ENCODE assay signal across 17 mouse cellular contexts in the genomic region with DNA sequence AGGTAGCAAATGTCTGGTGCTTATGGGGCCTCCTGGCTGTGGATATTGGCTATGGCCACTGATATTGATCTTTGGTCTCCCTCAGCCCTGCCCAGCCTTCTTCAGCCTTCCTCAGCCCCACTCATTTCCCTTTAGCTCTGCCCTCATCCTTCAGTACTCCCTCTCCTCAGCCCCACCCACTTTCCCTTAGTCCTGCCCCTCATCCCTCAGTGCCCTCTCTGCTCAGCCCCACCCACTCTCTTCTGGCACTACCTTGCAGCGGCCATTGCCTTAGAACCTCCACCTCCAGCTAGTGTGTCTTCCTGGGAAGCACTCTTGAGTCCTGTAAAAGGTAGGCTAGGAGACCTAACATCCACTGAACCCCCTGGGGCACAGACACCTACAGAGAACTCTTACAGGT.
A peak's percentile ranks its signal among the peaks of the same experiment; 100 is the strongest.
DNase-seq lines count a peak whose midpoint lies in the region; ATAC-seq and TF ChIP-seq lines count a peak whose summit lies in the region.
"Had no signal": no experiment of that assay in that cellular context is flagged by ENCODE, and none has a peak within 500 bp of the region (broad histone marks: within the 10 kb centered on the region; RNA-seq: fewer than 3 reads in every experiment).

No protein-coding gene starts in this region.

- no peak overlapping the region for H3K9ac ChIP-seq in forebrain, embryonic 11.5 days (ENCODE audit: low read length)
- H3K9ac ChIP-seq in forebrain, postnatal 0 days: no peak overlapping the region
- H3K9ac ChIP-seq in midbrain, embryonic 14.5 days (replicated peaks; ENCODE audit: low read length): no peak overlapping the region
- H3K9ac ChIP-seq in stomach, postnatal 0 days (ENCODE audit: low read length): no peak overlapping the region
- H3K9ac ChIP-seq: embryonic facial prominence, embryonic 12.5 days; liver, embryonic 15.5 days had no signal

- no peak overlapping the region for H3K4me2 ChIP-seq in forebrain, embryonic 11.5 days (ENCODE audit: low read depth, low read length, severe bottlenecking)
- no peak overlapping the region for H3K4me2 ChIP-seq in forebrain, postnatal 0 days (ENCODE audit: low read depth)
- no peak overlapping the region for H3K4me2 ChIP-seq in midbrain, embryonic 14.5 days (ENCODE audit: low read length)
- no peak overlapping the region for H3K4me2 ChIP-seq in stomach, postnatal 0 days (replicated peaks; ENCODE audit: low read depth)
- H3K4me2 ChIP-seq: embryonic facial prominence, embryonic 12.5 days; liver, embryonic 15.5 days had no signal

- H3K4me1 ChIP-seq in forebrain, embryonic 11.5 days (replicated peaks; ENCODE audit: control insufficient read depth, insufficient read depth, low read length): peaks cover 28% of the 10 kb centered on the region
- no peaks in the 10 kb centered on the region for H3K4me1 ChIP-seq in forebrain, postnatal 0 days (ENCODE audit: insufficient read depth)
- peaks cover 71% of the 10 kb centered on the region for H3K4me1 ChIP-seq in midbrain, embryonic 10.5 days
- peaks cover 15% of the 10 kb centered on the region for H3K4me1 ChIP-seq in midbrain, embryonic 14.5 days (ENCODE audit: control insufficient read depth, insufficient read depth, low read length)
- H3K4me1 ChIP-seq in stomach, postnatal 0 days (replicated peaks; ENCODE audit: control insufficient read depth, insufficient read depth): peaks cover 5% of the 10 kb centered on the region; the same call in 1 of the 2 replicates

- no peak for DNase-seq in forebrain, embryonic 11.5 days (ENCODE audit: low spot score)
- no peak for DNase-seq in forebrain, postnatal 0 days
- peak; percentile 15 for DNase-seq in midbrain, embryonic 10.5 days (ENCODE audit: low spot score)
- no peak for DNase-seq in midbrain, embryonic 14.5 days
- DNase-seq in ZHBTc4 (ENCODE audit: low read depth, low spot score): peak; percentile 89
- no peak for DNase-seq in stomach, postnatal 0 days (ENCODE audit: low spot score)
- no peak for DNase-seq in c-Kit-positive CD71-positive TER-119-positive erythroid progenitor cells, embryonic 14.5 days (ENCODE audit: low spot score)
- DNase-seq: adrenal gland, adult 2 months; cerebellum, postnatal 14 days; gastrocnemius, postnatal 36 days; heart, postnatal 10 days; kidney, postnatal 4 days; thymus, postnatal 4 days had no signal

- no peaks in the 10 kb centered on the region for H3K27me3 ChIP-seq in forebrain, embryonic 11.5 days (ENCODE audit: control insufficient read depth, insufficient read depth, low read length)
- no peaks in the 10 kb centered on the region for H3K27me3 ChIP-seq in forebrain, postnatal 0 days (ENCODE audit: insufficient read depth, low read length)
- H3K27me3 ChIP-seq in midbrain, embryonic 10.5 days (ENCODE audit: low read depth, poor library complexity, severe bottlenecking): peaks cover 3% of the 10 kb centered on the region; the same call in 1 of the 2 replicates
- no peaks in the 10 kb centered on the region for H3K27me3 ChIP-seq in midbrain, embryonic 14.5 days (ENCODE audit: control insufficient read depth, insufficient read depth, low read length)
- no peaks in the 10 kb centered on the region for H3K27me3 ChIP-seq in stomach, postnatal 0 days (ENCODE audit: control insufficient read depth, insufficient read depth, low read length)
- H3K27me3 ChIP-seq: liver, embryonic 15.5 days had no signal

- TF ChIP-seq CTCF in forebrain, postnatal 0 days (IDR thresholded peaks at IDR 0.05; ENCODE audit: low read depth): no peak
- TF ChIP-seq CTCF in stomach, postnatal 0 days (IDR thresholded peaks at IDR 0.05; ENCODE audit: low read depth): no peak

- TF ChIP-seq EP300 in stomach, postnatal 0 days (optimal IDR thresholded peaks at IDR 0.05): no peak

- no peak for ATAC-seq in forebrain, embryonic 11.5 days (replicated peaks; ENCODE audit: low FRiP score)
- ATAC-seq in forebrain, postnatal 0 days: no peak
- ATAC-seq in midbrain, embryonic 14.5 days (ENCODE audit: low FRiP score, low TSS enrichment): no peak
- ATAC-seq in stomach, postnatal 0 days (ENCODE audit: low FRiP score, low TSS enrichment): no peak

- WGBS in forebrain, embryonic 11.5 days: 34% methylated on average over 1 of the region's 1 CpGs
- 54% methylated on average over 1 of the region's 1 CpGs for WGBS in forebrain, postnatal 0 days
- 35% methylated on average over 1 of the region's 1 CpGs for WGBS in midbrain, embryonic 10.5 days
- 32% methylated on average over 1 of the region's 1 CpGs for WGBS in midbrain, embryonic 14.5 days
- 53% methylated on average over 1 of the region's 1 CpGs for WGBS in stomach, postnatal 0 days

- no peaks in the 10 kb centered on the region for H3K9me3 ChIP-seq in forebrain, embryonic 11.5 days (ENCODE audit: control insufficient read depth, low read length)
- no peaks in the 10 kb centered on the region for H3K9me3 ChIP-seq in forebrain, postnatal 0 days (ENCODE audit: low read length)
- peaks cover 7% of the 10 kb centered on the region; the same call in 1 of the 2 replicates for H3K9me3 ChIP-seq in midbrain, embryonic 10.5 days (replicated peaks)
- no peaks in the 10 kb centered on the region for H3K9me3 ChIP-seq in midbrain, embryonic 14.5 days (ENCODE audit: control insufficient read depth, low read length)
- H3K9me3 ChIP-seq in stomach, postnatal 0 days (ENCODE audit: control insufficient read depth, low read length): no peaks in the 10 kb centered on the region
- H3K9me3 ChIP-seq: embryonic facial prominence, embryonic 12.5 days; heart, embryonic 10.5 days; liver, embryonic 15.5 days; megakaryocyte, embryonic 14.5 days had no signal

- no peak overlapping the region for H3K4me3 ChIP-seq in forebrain, embryonic 11.5 days (ENCODE audit: low read depth, low read length)
- no peak overlapping the region for H3K4me3 ChIP-seq in forebrain, postnatal 0 days (ENCODE audit: low read depth, low read length)
- no peak overlapping the region for H3K4me3 ChIP-seq in midbrain, embryonic 10.5 days
- H3K4me3 ChIP-seq in midbrain, embryonic 14.5 days (replicated peaks; ENCODE audit: low read depth, low read length): no peak overlapping the region
- no peak overlapping the region for H3K4me3 ChIP-seq in stomach, postnatal 0 days (ENCODE audit: low read depth, low read length)
- H3K4me3 ChIP-seq: embryonic facial prominence, embryonic 12.5 days; heart, embryonic 10.5 days; liver, embryonic 15.5 days; megakaryocyte, embryonic 14.5 days had no signal

- H3K27ac ChIP-seq in forebrain, embryonic 11.5 days (ENCODE audit: low read depth, low read length): peak overlapping the region; percentile 96
- no peak overlapping the region for H3K27ac ChIP-seq in forebrain, postnatal 0 days (ENCODE audit: low read depth, low read length)
- peak overlapping the region; percentile 96 for H3K27ac ChIP-seq in midbrain, embryonic 10.5 days (replicated peaks)
- H3K27ac ChIP-seq in midbrain, embryonic 14.5 days (replicated peaks; ENCODE audit: low read depth, low read length): no peak overlapping the region
- peak overlapping the region; percentile 14; the same call in 1 of the 2 replicates for H3K27ac ChIP-seq in stomach, postnatal 0 days (replicated peaks)
- H3K27ac ChIP-seq: embryonic facial prominence, embryonic 12.5 days; heart, embryonic 10.5 days; liver, embryonic 15.5 days had no signal

- no peaks in the 10 kb centered on the region for H3K36me3 ChIP-seq in forebrain, embryonic 11.5 days (ENCODE audit: control insufficient read depth, insufficient read depth, low read length)
- no peaks in the 10 kb centered on the region for H3K36me3 ChIP-seq in forebrain, postnatal 0 days (ENCODE audit: insufficient read depth)
- no peaks in the 10 kb centered on the region for H3K36me3 ChIP-seq in midbrain, embryonic 10.5 days
- H3K36me3 ChIP-seq in midbrain, embryonic 14.5 days (ENCODE audit: control insufficient read depth, insufficient read depth, low read length): no peaks in the 10 kb centered on the region
- H3K36me3 ChIP-seq in stomach, postnatal 0 days (ENCODE audit: control insufficient read depth, insufficient read depth, low read length): no peaks in the 10 kb centered on the region
- H3K36me3 ChIP-seq: embryonic facial prominence, embryonic 12.5 days; heart, embryonic 10.5 days; liver, embryonic 15.5 days had no signal

Comparison
In these comparisons a context has a peak if more than half of its experiments do, and no peak if none do; other contexts are left out.
1. DNase-seq: peak in midbrain, embryonic 10.5 days (single experiment) and ZHBTc4 (single experiment); none in forebrain, embryonic 11.5 days (single experiment), forebrain, postnatal 0 days (single experiment), midbrain, embryonic 14.5 days (single experiment), stomach, postnatal 0 days (single experiment) and c-Kit-positive CD71-positive TER-119-positive erythroid progenitor cells, embryonic 14.5 days (single experiment).
2. H3K27ac ChIP-seq: peak in forebrain, embryonic 11.5 days (single experiment), midbrain, embryonic 10.5 days (single experiment) and stomach, postnatal 0 days (single experiment); none in forebrain, postnatal 0 days (single experiment) and midbrain, embryonic 14.5 days (single experiment).